Mouse (Mus musculus): ENCODE results near the gene Zw10.
A peak's percentile ranks its signal among the peaks of the same experiment; 100 is the strongest.

Zw10 gene

DNA sequence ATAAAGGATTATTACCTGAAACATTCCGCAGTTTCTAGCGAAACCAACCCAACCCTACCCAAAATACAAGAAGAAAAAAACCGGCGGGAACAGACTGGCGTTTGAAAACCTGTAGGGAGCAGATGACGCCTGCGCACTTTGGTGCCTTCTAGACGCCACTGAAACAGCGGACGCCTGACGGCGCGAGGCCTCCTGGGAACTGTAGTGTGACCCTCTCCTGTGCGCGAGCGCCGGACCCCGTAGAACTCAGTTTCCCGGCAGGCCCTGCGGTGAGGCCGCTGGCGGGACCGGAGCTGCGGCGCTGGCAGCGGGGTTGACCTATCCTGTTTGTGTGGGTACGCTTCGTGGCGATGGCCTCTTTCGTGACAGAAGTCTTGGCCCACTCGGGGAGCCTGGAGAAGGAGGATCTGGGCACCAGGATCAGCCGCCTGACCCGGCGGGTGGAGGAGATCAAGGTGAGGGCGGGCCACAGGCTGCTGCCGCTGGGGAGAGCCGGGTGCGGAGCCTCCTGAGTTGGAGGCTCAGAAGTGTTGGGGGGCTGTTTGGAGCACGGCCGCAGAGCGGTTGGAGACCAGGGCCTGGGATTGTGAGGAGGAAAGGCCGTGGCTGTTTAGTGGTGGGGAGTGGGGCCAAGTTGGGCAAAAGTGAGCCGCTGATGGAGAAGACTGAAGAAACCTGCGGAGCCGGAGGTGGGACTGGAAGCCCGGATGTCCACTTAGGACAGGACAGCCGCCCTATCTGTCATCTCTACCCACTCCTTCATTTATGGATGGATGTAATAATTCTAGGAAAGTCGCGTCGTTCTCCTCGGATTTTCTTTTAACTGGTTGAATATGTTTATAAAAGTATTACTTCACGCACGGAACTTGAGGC lies at the start of gene Zw10:
Zw10 (plus strand) TSS at position 281 of the 873 bp plus-strand sequence.
- peak; percentile 93 for DNase-seq

- no peak for DNase-seq
These were observed 39.6 kb upstream of the Zw10 start for GRCm38 (mm10) chr9:49015824-49016223.

DNA sequence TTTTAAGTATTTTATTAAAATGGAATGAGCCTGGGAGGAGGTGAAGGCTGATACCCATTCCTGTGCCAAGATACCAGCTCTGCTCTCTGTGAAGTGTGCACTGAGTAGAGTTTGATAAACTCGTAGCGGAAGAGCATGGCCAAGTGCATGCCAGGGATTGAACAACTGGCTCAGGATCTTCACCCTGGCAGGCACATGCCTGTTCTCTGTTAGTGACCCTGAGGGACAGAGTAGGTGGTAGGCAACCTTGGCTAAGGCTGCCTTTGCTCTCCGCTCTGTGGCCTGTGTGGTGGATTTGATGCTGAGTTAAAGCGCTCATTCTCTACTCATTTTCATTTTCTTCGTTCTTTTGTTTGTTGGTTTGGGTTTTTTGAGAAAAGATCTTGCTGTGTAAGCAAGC lies 34.1 kb upstream of the Zw10 start:
- no peak for DNase-seq

DNA sequence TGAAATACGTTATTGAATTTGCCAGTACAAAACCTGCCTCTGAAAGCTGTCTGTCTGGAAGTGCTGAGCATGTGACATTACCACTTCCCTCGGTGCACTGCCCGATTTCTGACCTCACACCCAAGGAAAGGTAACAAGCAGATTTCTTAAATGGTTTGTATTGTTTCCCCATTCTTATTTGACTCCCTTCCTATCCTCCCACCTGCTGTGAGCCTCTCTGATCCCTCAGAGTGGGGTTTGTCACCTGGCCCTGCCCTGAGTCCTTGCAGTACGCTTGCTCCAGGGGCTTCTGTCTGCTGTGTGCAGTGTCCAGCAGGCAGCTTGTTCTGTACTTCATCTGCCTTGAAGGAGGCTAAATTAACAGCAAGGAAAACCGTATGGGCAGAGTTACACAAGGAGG lies 31.5 kb upstream of the Zw10 start:
- DNase-seq, result no peak

DNA sequence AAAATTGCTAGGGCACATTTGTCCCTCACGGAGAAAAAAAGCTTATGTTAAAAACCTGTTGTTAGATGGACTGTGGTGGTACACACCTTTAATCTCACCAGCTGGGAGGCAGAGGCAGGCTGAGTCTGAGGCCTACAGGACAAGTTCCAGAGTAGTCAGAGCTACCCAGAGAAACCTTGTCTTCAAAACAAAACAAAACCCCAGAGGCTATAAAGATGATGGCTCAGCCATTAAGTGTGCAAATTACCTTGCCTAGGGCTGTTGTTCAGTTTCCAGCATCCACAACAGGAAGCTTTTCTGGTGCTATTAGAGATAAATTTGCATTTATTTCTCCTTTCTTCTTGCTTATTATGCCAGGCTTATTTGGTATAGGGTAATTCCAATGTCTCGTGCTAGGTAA lies 30.9 kb upstream of the Zw10 start:
- no peak for DNase-seq

- peak; percentile 31 for DNase-seq
These were observed 20.6 kb upstream of the Zw10 start for GRCm38 (mm10) chr9:49034764-49035163.

- no peak for DNase-seq
These were observed 4.5 kb upstream of the Zw10 start for GRCm38 (mm10) chr9:49050901-49051300.

DNA sequence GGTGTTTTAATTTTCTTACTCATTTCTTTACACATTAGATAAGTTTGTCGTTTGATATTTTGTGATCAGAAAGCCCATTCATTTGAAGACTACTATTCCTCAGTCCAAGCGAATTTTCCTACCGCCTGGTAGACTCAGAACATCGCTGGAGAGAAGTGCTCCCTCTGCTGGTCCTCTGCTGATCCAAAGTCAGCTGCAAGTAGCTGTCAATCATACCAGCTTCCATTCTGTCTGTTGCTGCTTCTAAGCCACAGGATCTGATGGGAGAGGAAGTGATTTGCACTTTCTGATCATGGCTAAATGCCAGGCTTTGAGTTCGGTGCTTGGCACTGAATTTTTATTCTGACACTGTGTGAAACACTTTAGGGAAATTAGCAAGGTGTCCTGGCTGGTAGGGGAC lies 4.1 kb upstream of the Zw10 start:
- peak; percentile 73 for DNase-seq

DNA sequence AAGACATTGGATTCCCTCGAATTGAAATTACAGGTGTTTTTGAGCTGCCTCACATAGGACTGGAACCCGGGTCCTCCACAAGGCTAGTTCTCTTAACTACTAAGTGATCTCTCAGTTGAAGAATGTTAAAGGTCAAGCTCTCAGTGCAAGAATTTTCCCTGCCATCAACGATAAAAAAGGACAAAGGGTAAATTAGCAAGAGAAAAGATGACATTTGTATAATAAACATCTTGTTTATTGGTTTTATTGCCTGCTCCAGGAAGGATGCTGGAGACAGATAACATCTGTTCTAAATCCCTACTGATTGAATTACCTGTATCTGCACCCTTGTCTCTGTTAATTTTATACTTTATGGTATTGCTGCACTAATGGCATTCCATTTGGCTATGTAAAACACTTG lies 1.4 kb upstream of the Zw10 start:
- no peak for DNase-seq

GRCm38 (mm10) chr9:49076847-49077246 lies 21.4 kb downstream of the Zw10 start:
- DNase-seq, result no peak

GRCm38 (mm10) chr9:49081107-49081506 lies 25.7 kb downstream of the Zw10 start, which contains the start of gene Tmprss5:
Tmprss5 (plus strand) TSS chr9:49081260.
- DNase-seq, result no peak

GRCm38 (mm10) chr9:49081561-49081960 lies 26.1 kb downstream of the Zw10 start:
- peak; percentile 87 for DNase-seq

- no peak for DNase-seq
These were observed 31.9 kb downstream of the Zw10 start for GRCm38 (mm10) chr9:49087317-49087716.

DNA sequence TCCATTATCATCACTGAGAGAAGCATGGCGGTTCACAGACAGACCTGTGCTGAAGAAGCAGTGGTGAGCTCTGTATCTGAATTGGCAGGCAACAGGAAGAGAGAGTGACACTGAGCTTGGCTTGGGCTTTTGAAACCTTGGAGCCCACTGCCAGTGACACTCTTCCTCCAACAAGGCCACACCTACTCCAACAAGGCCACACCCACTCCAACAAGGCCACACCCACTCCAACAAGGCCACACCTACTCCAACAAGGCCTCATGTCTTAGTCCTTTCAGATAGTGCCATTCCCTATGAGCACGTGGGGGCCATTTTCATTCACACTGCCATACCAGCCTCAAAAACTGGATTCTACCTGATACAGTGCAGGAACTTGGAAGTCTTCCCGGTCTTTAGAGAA lies 43.5 kb downstream of the Zw10 start:
- DNase-seq, result no peak

DNA sequence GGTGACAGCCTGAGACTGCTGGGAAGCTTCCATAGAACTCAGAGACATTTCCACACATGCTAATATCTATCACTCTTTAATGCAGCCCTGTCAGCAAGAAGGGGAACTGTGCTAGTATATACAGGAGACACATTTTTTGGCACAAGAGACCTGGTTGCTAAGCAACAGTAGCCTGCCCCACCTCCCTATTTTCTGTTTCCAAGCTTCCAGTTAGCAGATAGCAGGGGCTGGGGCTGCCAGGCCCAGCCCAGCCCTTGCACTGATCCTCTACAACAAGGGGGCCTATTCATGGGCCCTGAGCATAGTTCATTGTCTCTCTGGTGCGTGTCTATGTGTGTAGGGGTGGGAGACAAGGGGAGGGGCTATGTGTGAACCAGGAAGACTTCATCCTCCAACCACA lies 46.9 kb downstream of the Zw10 start:
- no peak for DNase-seq

DNA sequence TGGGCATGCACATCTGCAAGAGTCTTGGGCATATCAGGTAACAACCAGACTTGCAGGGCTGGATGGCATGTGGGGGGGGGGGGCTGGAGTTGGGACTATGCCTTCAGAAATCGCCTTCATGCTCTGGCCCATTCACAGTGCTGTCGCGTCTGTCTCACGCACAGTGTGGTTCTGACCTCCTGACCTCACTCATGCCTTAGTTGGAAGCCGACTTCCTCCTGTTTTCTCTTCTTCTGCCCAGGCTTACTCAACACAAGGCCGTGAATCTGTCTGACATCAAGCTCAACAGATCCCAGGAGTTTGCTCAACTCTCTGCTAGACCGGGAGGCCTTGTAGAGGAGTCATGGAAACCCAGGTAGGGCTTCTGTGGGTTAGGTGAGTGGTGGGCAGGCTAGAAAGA lies 53.7 kb downstream of the Zw10 start:
- DNase-seq, result no peak

- DNase-seq, result no peak
These were observed 55.2 kb downstream of the Zw10 start for GRCm38 (mm10) chr9:49110476-49111220.

DNA sequence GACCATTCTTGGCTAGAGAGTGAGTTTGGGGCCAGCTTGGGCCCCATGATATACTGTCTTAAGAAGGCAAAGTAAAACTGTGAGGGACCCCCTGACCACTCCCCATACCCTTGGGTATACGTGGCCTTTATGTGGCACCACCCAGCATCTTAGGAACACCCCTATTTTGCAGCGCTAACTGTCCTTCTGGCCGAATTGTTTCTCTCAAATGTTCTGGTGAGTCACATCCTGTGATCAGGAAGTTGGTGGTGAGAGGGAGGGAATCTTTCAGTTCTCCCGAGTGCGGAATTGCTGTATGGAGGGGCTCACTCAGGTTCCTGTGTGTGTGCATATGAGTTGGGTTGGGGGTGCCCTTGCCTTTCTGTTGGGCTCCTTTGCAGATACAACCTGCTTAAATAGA lies 55.9 kb downstream of the Zw10 start:
- no peak for DNase-seq

DNA sequence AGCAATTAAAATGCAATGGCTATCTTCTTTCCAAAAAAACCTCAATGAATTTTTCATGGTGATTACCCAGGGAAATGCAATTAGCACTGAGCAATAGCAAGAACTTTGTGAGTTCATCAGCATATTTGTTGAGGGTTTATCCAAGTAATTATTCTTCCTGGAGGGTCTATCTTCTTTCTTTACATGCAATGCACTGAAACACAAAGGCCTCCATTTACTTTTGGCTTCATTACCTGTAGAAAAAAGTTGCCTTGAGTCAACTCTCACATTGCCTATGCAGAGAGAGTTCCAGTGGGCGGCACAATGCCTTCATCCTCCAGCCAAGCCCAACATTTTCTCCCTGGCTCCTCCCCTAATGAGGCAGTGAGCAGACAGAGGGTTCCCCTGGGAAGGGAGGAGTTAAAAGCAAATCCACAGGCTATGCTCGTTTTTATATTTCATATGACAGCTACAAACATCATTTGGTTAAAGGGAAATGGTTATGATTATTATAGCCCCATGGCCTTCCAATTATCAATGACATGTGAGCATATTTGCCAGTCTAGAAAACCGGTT lies 62.9 kb downstream of the Zw10 start:
- no peak for DNase-seq

GRCm38 (mm10) chr9:49119759-49120158 lies 64.3 kb downstream of the Zw10 start:
- DNase-seq, result no peak

- DNase-seq, result no peak
These were observed 70.3 kb downstream of the Zw10 start for GRCm38 (mm10) chr9:49125706-49126105.

Data from right cerebral cortex, postnatal 14 days (tissue).